Mouse (Mus musculus) R1 (cell line): ENCODE measurements at regions not wholly inside any gene's neighbourhood (a gene's known extent, or its start where the extent isn't known, plus 50 kb on each side); places are given as distances from the start of the nearest gene placed in this dataset.
"Not testable (repeated sequence)": the region's sequence is repeated elsewhere in the genome, so short reads cannot be mapped to it uniquely, and the experiment has no call there.

Source experiments
- DNase-seq: peaks from one replicate; pipeline ENCODE4 v3.0.0-alpha.2; 2018; ENCODE audit warnings: low read depth, low spot score

DNA sequence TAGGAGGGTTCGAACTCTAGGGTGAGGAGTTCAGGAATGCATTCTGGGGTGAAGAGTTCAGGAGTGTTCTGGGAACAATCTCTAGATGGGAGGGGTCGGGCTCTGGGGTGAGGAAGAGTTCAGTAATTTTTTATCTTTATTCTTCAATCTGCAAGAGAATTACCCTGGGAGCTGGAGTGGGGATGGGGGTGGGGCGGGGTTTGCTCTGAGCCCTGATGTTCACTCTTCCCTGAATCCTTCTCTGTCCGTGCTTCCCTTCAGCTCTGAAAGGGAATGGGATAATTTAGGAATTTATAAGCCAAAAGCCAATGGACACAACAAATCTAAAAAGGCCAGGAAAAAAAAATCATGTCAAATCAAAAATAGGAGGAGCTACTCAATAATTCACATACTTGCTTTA is 122.8 kb upstream of the Trim24 start:
- DNase-seq, result peak; percentile 85

DNA sequence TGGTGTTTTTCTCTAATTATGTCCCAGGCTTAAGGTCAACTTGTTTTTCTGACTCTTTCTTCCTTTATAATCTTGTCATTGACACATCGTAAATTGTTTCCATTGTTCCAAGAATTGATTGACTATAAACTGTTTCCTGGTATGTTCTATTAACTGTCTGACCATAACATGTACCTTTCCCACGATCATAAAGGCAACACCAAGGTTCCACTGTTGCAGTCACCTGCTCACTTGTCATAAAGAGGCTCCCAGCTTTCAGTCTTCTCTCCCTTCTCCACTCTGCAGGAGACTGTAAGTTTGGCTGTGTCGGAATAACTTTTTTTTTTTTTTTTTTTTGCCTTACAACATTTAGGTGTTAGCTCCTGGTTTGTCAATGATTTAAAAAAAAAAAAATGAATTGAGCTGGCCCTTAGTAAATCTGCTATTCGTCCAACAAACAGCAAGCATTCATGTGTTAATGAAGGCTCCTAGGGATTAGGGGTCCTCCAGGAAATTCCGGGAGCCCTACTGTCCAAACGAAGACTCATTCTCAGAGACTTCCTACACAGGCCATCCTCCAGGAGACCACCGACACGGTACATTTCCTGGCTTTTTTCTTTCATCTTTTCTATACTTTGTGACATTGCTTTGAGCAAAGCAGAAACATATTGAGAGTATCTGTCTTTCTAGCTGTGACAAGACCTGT is 122.2 kb upstream of the Trim24 start:
- peak; percentile 90 for DNase-seq

- peak; percentile 93 for DNase-seq
Observed at GRCm38 (mm10) chr6:37749016-37749415, 121.6 kb upstream of the Trim24 start.

DNA sequence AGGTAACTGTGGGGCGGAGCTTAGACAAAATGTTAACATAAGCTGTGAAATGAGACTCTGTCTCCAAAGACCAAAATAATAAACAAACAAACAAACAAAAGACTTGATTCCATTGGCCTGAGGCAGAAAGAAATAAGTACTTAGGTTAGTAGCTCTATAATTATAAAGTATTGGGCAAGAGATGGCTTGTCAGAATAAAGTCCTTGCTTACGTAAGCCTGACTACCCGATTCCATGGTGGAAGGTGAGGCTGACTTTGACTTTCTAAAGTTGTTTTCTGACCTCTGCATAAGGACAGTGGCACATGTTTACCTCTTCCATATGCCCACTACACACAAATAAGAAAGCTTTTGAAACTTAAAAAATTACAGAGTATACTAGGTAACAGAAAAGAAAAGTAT is 120.3 kb upstream of the Trim24 start:
- DNase-seq, result no peak

GRCm38 (mm10) chr6:37751701-37752100 is 118.9 kb upstream of the Trim24 start:
- DNase-seq, result no peak

GRCm38 (mm10) chr6:37761003-37761402 is 109.6 kb upstream of the Trim24 start:
- not testable (repeated sequence) for DNase-seq

- DNase-seq, result no peak
Observed at GRCm38 (mm10) chr6:37763036-37763435, 107.6 kb upstream of the Trim24 start.

GRCm38 (mm10) chr6:37767690-37768089 is 102.9 kb upstream of the Trim24 start:
- peak; percentile 99 for DNase-seq

DNA sequence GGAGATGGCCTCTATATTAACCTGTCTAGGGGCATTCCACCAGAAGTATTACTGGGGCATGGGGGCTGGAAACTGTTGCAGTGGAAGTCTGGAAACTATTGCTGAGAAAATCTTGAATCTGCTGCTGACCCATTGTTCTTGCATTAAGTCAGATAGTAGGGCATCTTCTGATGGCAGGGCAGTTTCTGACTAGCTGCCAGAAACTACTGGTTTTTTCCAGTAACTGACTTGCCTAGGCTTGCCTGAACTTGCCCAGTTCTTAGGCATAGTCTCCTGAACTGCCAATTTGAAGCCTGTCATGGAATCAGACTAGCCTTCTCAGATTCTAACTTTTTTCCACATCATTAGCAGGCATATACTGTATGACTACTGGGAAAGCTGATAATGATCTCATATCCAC is 97.3 kb upstream of the Trim24 start:
- no peak for DNase-seq

DNA sequence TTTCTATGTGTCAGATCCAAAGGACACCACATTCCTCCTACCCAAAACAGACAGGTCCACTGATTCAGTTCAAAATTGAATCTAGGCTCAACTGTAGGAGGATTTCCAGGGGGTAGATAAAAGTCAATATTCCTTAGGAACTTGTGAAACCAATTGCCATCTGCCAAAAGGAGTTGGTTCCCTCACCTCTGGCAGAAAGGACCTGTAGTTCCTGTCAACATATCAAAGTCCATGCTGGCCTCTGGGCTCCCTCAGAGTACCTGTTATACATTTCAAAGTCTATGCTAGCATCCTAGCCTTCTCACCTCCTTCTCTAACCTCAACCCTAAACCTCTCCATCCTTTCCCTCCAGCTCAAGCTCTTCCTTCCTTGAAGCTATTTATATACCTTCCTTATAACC is 95.5 kb upstream of the Trim24 start:
- DNase-seq, result no peak

DNA sequence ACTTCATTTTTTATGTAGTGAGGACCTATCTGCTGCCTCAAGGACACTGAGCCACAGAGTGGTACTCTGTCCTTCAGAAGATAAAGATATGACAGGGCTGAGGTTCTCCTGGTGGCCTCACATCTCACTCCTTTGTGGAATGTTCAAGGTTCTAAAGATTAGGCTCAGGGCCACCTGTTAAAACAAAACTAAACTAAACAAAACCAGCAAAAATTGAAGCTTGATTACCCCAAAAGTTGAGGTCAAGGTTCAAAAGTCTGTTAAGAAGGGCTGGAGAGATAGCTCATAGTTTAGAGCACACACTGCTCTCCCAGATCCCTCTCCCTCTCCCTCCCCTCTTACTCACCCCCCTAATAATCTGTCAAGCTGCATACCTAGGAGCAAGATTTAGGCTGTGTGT is 90.7 kb upstream of the Trim24 start:
- DNase-seq, result no peak

DNA sequence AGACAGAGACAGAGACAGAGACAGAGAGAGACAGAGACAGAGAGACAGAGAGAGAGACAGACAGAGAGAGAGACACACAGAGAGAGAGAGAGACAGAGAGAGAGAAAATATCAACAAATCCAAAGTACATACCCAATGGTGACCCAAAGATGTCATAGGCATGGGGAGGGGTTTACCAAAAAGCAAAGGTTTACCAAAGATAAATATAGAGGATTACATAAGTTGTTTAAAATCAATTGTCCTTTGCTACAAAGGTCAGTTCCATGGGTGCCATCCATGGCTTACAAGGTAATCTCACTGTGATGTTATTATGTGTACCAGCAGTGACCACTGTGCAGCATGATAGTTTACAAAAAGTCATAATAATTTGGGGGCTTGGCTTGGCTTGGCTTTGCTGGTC is 88.7 kb upstream of the Trim24 start:
- no peak for DNase-seq

- peak; percentile 59 for DNase-seq
Observed at GRCm38 (mm10) chr6:37785280-37785679, 85.3 kb upstream of the Trim24 start.

- no peak for DNase-seq
Observed at GRCm38 (mm10) chr6:37785741-37786140, 84.9 kb upstream of the Trim24 start.

GRCm38 (mm10) chr6:37787858-37788257 is 82.8 kb upstream of the Trim24 start:
- DNase-seq, result peak; percentile 65

- no peak for DNase-seq
Observed at GRCm38 (mm10) chr6:37790878-37791277, 79.7 kb upstream of the Trim24 start.

GRCm38 (mm10) chr6:37794211-37794610 is 76.4 kb upstream of the Trim24 start:
- no peak for DNase-seq

- DNase-seq, result peak; percentile 55
Observed at GRCm38 (mm10) chr6:37795001-37795400, 75.6 kb upstream of the Trim24 start.

GRCm38 (mm10) chr6:37803231-37803630 is 67.4 kb upstream of the Trim24 start:
- peak; percentile 89 for DNase-seq

DNA sequence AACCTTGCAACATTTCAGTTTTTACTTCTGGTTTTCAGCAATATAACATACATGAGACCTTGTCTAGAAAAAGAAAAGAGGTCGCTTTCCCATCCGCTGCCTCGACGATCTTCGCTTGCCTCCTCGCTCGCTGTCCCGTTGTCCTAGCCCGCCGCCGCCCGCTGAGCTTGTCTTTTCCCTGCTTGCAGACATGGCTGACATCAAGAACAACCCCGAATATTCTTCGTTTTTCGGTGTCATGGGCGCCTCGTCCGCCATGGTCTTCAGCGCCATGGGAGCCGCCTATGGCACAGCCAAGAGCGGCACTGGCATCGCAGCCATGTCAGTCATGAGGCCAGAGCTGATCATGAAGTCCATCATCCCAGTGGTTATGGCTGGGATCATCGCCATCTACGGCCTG is 64.7 kb upstream of the Trim24 start:
- DNase-seq, result not testable (repeated sequence)

- not testable (repeated sequence) for DNase-seq
Observed at GRCm38 (mm10) chr6:37806529-37807191, 64.0 kb upstream of the Trim24 start.

GRCm38 (mm10) chr6:37815218-37815617 is 55.4 kb upstream of the Trim24 start:
- not testable (repeated sequence) for DNase-seq
